Mouse (Mus musculus) left cerebral cortex, adult 2 months (tissue): Measurements from ENCODE around the gene Ywhag. TPM values are rescaled to one million over a fixed set of nuclear protein-coding genes. Genes with fewer than 3 reads are reported as not detected.

Experiments used
- DNase-seq, 2 experiments: peaks; one replicate each; pipeline ENCODE4 v3.0.0; 2021 to 2022; ENCODE audit warnings: low spot score in 2 of 2, mixed read lengths in 1 of 2; ENCODE audit errors: extremely low spot score in 1 of 2
- H3K27ac ChIP-seq: fragments of 200-600 bp; 2 replicates; pipeline ENCODE4 v1.8.1; 2022
- H3K4me3 ChIP-seq: fragments of 200-600 bp; 2 replicates; pipeline ENCODE4 v1.8.1; 2022
- CTCF ChIP-seq: fragments of 200-600 bp; IDR thresholded peaks from 2 replicates; pipeline ENCODE4 v1.8.1; 2022; ENCODE audit warnings: antibody characterized with exemption, mild to moderate bottlenecking, moderate library complexity
- intact Hi-C: fragments of 180-260 bp; cut with DNase I; formaldehyde crosslinking; loops from one replicate; pipeline ENCODE4 v1.15.1; 2025
- total RNA-seq, 2 experiments: library from RNA; stranded (reverse); gene quantifications; 2 replicates each; pipeline ENCODE4 v1.2.3; 2021

Ywhag gene
- total RNA-seq, 2 experiments from 2014 or later: 1,191 to 1,224 TPM

DNA sequence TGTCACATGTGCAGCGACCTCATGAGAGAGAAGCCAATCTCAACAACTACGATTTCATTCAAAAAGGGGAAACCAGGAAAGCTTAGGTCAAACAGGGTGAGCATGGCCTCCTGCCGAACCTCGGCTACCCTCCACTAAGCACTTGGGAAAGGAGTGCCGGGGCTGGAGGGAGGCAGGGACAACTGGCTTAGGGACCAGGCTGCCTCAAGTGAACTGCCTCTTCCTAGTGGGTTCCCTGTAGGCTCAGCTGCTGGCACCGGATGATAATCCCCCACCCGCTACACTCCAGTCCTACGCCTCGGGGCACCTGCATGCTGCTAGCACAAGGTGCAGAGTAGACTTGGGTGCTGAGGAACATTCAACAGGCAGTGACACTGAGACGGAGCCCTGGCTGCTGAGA, 24.8 kb downstream of the Ywhag start:
- TF ChIP-seq CTCF: no peak
- DNase-seq: no peak
- Histone ChIP-seq H3K27ac (peak overlapping the region; percentile 15; the same call in 1 of the 2 replicates), H3K4me3 (no peak overlapping the region)
- intact Hi-C loops: no loop called here

DNA sequence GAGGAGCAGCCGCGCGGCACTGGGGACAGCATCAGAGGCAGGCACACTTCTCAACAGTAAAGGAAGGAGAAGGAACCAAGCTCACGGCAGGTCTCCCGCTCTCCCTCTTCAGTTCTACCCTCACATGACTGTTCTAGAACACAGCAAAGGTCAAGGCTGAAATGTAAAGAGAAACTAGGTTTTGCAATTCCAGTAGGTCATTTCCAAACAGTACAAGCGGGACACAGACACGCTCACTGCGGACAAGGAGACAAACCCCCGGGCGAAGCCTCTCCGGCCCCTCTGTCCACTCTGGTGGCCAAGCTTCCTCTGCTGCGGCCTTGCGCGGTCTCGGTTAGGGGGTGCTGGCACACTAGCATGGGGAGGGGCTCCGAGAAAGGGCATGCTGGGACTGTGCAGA, 25.4 kb downstream of the Ywhag start:
- no peak for TF ChIP-seq CTCF
- peak overlapping the region; percentile 15; the same call in 1 of the 2 replicates for H3K27ac ChIP-seq
- intact Hi-C loops: no loop called here
- DNase-seq: no peak
- no peak overlapping the region for H3K4me3 ChIP-seq

- intact Hi-C loops: no loop called here
Measured at GRCm38 (mm10) chr5:135908185-135908584, 26.2 kb downstream of the Ywhag start.

GRCm38 (mm10) chr5:135907256-135907655, 27.2 kb downstream of the Ywhag start:
- no peak for TF ChIP-seq CTCF
- H3K27ac ChIP-seq: peak overlapping the region; percentile 47
- no peak overlapping the region for H3K4me3 ChIP-seq
- DNase-seq: no peak
- intact Hi-C loops: no loop called here

More at GRCm38 (mm10) chr5:135908185-135908584, 26.2 kb downstream of the Ywhag start:
- Histone ChIP-seq H3K27ac (no peak overlapping the region), H3K4me3 (no peak overlapping the region)
- TF ChIP-seq CTCF: no peak
- peak in 1 of 2 experiments; percentile 52 for DNase-seq

- no peak for DNase-seq
- TF ChIP-seq CTCF: no peak
- Histone ChIP-seq H3K27ac (peak overlapping the region; percentile 47), H3K4me3 (no peak overlapping the region)
- intact Hi-C loops: no loop called here
Measured at GRCm38 (mm10) chr5:135906846-135907245, 27.6 kb downstream of the Ywhag start.

DNA sequence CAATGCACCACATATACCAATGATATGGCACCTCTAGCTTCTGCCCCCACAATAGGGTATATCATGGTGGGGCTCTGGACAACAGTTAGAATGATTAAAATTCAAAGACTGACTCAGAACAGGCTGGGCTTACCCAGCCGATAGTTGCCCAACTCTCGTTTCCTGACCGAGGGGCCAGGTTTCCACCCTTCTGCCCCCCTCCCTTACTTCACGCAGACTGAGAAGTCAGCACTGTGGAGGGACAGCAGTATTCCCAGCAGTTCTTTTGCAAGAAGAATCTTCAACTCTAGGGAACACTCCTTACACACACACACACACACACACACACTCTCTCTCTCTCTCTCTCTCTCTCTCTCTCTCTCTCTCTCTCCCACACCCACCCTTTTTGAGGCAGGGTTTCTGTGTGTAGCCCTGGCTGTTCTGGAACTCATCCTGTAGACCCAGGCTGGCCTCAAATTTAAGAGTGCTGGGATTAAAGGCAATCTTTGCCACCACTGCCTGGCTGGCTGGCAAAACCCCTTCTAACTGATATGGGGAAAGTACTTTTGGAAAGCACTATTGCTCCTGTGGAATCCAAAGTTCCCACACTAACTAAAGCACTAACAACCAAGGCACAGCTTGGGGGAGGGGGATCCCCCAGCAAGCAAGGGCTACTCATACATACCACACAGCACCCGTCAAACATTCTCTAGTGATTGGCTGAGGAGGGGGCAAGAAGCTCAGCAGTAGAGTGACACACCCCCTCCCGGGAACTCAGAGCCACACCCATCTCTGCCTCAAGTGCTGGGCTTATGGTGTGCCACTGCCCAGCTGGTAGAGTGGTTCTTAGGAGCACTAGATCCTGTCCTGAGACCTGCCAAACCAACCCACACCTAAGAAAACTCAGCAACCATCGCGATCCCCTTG, 28.8 kb downstream of the Ywhag start:
- no peak for DNase-seq
- H3K4me3 ChIP-seq: no peak overlapping the region
- no peak for TF ChIP-seq CTCF
- H3K27ac ChIP-seq: no peak overlapping the region
- intact Hi-C loops: loop anchor here (2.0 kb wide), 1 partner anchor 57 kb away; no protein-coding TSS in a partner anchor

DNA sequence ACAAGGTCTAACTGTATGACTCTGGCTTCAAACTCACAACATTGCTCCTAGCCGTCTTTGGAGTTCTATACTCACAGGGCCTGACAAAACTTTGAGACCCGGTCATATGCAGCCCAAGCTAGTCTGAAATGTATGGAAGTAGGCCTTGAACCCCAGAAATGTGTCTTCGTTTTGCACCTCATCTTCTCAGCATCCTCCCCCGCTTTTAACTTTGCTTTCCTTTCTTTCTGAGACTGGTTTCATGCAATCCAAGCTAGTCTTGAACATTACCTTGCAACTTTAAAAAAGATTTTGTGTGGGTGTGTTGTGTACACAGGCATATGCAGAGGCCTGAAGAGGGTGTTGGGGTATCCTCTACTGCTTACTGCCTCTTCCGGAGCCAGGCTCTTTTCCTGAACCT, 30.2 kb downstream of the Ywhag start:
- DNase-seq: no peak
- peak overlapping the region; percentile 84 for H3K27ac ChIP-seq
- no peak for TF ChIP-seq CTCF
- intact Hi-C loops: loop anchor here (1.0 to 2.0 kb wide), 2 partner anchors 30 to 59 kb away; partner anchors contain the start of gene Ywhag
- peak overlapping the region; percentile 51; the same call in 1 of the 2 replicates for H3K4me3 ChIP-seq

DNA sequence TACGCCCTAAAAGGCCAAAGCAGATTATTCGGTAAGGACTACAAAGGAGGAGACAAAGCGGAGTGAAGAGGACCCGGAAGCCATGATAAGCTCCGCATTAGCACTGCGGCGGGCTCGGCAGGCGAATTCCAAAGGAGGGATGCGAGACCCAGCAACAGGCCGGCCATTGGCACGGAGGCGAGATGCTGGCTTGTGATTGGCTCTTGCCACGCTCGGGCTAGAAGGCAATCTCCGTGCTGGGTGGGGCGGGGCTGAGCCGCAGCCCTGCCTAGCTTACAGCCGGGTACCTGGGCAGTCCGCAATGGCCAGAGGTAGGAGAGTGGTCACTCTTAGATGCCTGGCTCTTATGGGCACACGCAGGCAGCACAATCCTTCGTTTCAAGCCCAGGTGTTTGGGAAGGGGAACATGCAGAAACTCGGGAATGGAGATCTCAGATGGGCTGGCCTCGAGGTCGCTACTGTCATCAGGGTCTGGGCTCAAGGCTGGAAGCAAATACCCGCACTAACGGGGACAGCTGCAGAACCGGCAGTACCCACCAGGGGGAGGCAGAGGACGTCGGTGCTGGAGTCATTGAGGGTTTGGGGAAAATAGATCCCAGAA, 30.8 kb downstream of the Ywhag start:
- Histone ChIP-seq H3K4me3 (peak overlapping the region; percentile 51), H3K27ac (peak overlapping the region; percentile 84)
- peak; percentile 89 to 94 for DNase-seq
- peak; percentile 97 for TF ChIP-seq CTCF
- intact Hi-C loops: loop anchor here (1.0 to 2.0 kb wide), 2 partner anchors 31 to 59 kb away; partner anchors contain the start of gene Ywhag

DNA sequence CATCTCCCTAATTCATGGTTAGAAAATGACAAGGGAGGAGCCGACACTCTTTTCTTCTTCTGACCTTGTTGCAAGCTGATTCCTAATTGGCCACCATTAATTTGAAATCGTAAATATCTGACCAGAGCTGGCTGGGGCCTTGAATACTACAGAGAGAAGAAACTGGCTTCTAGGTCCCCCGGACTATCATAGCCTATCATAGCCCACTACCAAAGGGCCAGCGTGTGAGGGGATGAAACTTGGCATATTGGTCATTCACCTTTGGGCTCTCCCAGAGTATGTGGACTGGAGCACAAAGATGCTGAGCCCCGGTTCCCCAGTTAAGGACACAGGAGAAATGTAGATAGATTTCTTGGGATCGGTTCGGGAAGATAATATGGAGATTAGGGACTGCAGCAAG, 31.4 kb downstream of the Ywhag start:
- intact Hi-C loops: no loop called here
- TF ChIP-seq CTCF: no peak
- Histone ChIP-seq H3K4me3 (peak overlapping the region; percentile 51), H3K27ac (peak overlapping the region; percentile 84)
- no peak for DNase-seq

GRCm38 (mm10) chr5:135901354-135902095, 32.9 kb downstream of the Ywhag start:
- Histone ChIP-seq H3K4me3 (no peak overlapping the region), H3K27ac (no peak overlapping the region)
- peak; percentile 43 for TF ChIP-seq CTCF
- DNase-seq: no peak
- intact Hi-C loops: no loop called here

GRCm38 (mm10) chr5:135900701-135901100, 33.7 kb downstream of the Ywhag start:
- peak; percentile 30 for TF ChIP-seq CTCF
- no peak for DNase-seq
- Histone ChIP-seq H3K27ac (no peak overlapping the region), H3K4me3 (no peak overlapping the region)
- intact Hi-C loops: no loop called here
